16 mouse cellular contexts compared by ENCODE assay signal in genomic region chr17:46574535-46574934, GRCm38 (mm10). TPM values are rescaled to one million over a fixed set of nuclear protein-coding genes. Genes with fewer than 3 reads are reported as not detected.
"Had no signal": no experiment of that assay in that cellular context is flagged by ENCODE, and none has a peak within 500 bp of the region (broad histone marks: within the 10 kb centered on the region; RNA-seq: fewer than 3 reads in every experiment).

No protein-coding gene starts in this region.

- H3K4me2 ChIP-seq: lung, embryonic 14.5 days; midbrain, embryonic 12.5 days; neural tube, embryonic 12.5 days; stomach, embryonic 15.5 days had no signal

- H3K9me3 ChIP-seq: midbrain, embryonic 10.5 days; midbrain, embryonic 12.5 days; neural tube, embryonic 12.5 days; stomach, embryonic 15.5 days had no signal

- H3K4me1 ChIP-seq: midbrain, embryonic 10.5 days; midbrain, embryonic 12.5 days; neural tube, embryonic 12.5 days; stomach, embryonic 15.5 days had no signal

- DNase-seq: lung, adult 18-20 months; lung, embryonic 14.5 days; lung, postnatal 10 days; lung, postnatal 4 days; midbrain, embryonic 14.5 days; right cerebral cortex, postnatal 14 days; thymus, adult 2 months; thymus, postnatal 25 days; thymus, postnatal 4 days had no signal

- H3K4me3 ChIP-seq: midbrain, embryonic 10.5 days; midbrain, embryonic 12.5 days; neural tube, embryonic 12.5 days; stomach, embryonic 15.5 days had no signal

- H3K27ac ChIP-seq: midbrain, embryonic 10.5 days; midbrain, embryonic 12.5 days; neural tube, embryonic 12.5 days; stomach, embryonic 15.5 days; stomach, postnatal 0 days had no signal

- H3K27me3 ChIP-seq: midbrain, embryonic 12.5 days; neural tube, embryonic 12.5 days; stomach, embryonic 15.5 days had no signal

- H3K9ac ChIP-seq: lung, embryonic 14.5 days; midbrain, embryonic 12.5 days; neural tube, embryonic 12.5 days; stomach, embryonic 15.5 days had no signal

RNA-seq across cellular contexts. Expression of gene Ptk7, which starts 54.8 kb away (rescaled TPM):
- total RNA-seq: monocyte, adult 5-6 weeks; neutrophil, adult 5-6 weeks had no signal
